Mouse (Mus musculus): ENCODE measurements around the gene Ncln.

Gene Ncln

DNA sequence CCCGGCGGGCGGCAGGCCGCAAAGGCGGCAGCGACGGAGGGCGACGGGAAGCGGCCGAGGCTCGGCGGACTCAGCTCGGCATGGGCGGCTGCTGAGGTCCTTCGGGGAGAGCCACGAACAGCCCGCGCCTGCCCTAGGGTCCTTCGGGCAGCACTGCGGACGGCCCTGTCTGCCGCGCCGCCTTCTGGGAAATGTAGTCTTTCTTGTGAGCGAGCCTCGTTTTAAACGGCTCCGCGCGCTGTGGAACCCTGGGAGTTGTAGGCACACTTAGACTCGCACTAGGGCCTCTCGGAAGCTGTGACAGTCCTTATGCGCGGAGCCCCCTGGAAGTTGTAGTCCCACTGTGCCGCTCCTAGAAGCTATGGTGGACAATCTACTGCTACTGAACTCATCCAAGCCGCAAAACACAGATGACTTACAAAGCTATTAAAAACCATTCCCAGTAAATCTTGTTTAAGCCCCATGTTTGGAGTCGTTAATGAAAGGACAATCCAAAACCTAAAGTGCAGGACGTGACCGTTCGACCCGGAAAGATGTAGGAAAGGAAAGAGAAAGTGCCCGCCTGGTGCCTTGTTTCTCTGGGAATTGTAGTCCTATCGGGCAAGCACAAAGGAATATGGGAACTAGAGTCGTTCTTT, at the start of gene Ncln:
Gene Ncln (minus strand): TSS at position 129 of the 638 bp plus-strand sequence.
- DNase-seq, result peak; percentile 98 to 99

DNA sequence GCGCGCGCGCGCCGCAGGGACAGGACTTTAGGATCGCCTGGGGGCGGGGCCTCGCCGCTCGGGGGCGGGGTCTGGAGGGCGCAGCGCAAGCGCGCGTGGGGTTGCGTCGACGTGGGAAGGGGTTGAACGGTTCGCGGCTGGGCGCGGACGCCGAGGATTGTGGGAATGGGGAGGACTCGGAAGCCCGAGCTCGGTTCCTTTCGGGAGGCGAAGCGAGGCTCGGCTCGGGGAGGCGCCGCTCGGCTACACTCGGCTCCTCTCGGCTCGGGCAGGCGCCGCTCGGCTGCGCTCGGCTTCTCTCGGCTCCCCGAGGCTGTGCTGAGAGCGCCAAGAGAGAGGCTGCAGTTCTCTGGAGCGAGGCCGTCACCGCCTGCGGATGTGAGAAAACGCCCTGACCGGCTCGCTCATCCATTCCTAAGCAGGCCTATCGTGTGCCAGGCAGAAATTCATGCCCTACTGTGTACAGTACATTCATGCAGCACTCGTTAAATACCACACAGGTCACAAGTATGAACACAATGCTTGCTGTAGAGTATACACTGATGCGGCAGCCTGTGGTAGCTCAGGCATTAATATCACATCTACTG, 49.1 kb upstream of the Ncln start, which contains the start of gene Gna11:
Gene Gna11 (minus strand): TSS at position 30 of the 587 bp plus-strand sequence.
- DNase-seq, result peak; percentile 100

DNA sequence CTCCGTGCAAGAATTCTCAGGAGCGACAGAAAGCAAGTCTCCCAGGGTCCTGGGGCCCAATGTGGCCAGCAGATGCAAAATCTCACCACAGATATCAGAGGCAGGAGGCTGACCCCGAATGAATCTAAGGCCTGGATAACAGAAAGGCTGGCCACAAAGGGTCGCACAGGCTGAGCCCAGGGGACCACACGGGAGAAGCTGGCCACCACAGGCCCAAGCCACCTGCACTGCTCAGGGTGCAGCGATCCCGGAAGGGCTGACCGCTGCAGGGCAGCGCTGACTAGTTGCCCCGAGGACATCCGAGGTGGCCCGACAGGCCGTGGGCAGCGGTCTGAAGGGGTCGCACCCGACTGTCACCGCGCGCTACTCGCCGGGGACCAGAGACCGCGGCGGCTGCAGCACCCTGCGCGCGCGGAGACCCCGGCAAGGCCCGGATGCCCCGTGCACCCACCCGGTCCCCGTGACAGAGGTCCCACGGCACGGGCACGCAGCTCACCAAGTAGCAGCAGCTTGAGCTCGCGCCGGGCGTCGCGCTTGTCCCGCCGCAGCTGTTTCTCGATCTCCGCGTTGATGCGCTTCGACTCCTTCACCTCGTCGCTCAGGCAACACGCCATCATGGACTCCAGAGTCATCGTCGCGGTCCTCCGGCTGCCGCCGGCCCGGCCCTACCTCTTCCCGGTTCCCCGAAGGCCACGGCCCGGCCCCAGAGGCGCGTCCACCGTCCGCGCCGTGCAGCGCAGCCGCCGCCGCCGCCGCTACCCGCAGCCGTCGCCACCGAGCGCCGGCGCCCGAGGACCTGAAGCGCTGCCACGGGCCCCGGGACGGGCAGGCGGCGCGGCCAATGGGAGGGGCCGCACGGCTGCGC, 48.3 kb upstream of the Ncln start:
- no peak for DNase-seq

DNA sequence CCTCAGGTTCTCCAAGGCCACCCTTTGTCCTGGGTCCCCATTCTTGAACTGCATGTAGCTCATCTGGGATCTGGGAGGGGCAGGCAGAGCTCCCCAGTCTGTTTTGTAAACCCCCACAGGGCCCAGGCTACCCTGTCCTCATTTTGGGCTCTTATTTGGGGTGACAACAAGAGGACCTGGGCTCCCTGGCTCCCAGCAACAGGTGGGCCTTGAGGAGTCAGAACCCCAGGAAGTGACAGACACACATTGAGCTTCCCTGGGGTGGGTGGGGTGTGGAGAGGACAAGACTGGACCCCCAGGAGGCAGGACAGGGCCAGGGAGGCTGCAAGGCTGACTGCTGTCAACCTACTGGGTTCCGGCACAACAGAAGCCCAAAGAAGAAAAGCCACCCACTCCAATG, 47.4 kb upstream of the Ncln start:
- DNase-seq, result no peak

DNA sequence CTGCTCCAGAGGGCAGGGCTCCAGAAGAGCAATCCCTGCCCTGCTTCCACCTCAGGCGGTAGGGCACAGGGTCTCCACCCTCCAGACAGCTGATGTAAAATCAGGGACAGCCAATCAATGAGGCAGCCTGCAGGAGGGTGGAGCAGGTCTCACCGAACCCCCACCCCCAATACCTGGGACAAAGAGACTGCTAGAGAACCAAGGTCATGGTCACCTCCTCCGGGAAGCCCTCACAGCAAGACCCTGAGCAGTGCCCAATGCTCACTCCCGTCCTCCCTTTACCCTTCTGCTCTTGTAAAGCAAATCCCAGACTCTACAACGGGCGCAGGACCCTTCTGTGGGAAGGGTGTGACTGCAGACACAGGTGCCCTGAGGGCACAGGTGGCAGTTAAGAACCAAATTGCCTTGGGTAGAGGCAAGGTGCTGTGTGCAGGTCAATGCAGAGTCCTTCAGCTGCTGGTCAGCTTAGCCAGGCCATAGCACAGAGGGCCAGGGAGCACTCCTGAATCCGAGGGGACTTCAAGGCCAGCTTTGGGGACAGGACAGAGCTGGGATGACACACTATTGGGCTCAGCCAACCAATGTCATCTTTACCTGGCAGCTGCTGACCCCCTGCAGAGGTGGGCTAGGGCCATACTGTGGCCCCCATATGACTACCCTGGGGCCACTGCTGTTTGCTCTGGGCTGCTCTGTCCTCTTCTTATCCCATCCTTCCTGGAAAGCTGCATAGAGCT, 46.7 kb upstream of the Ncln start:
- no peak for DNase-seq

DNA sequence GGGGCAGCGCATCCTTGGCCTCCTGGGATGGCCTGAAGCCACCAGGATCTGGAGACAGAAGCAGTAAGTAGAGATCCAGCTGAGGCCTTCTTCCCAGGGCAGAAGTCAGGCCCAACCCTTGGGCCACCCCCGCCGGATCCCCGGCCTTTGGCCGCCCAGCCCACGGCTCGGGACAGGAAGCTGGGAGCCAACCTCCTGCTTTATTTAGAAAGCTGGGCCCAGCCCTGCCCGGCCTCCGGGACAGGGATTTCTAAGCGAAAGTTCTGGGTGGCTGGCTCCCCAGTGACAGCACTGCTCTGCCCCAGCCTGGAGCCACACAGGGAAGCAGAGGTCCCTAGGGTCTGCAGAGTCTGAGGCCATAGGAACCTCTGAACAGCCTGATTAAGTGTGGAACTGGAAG, 45.6 kb upstream of the Ncln start:
- peak; percentile 58 to 77 for DNase-seq

DNA sequence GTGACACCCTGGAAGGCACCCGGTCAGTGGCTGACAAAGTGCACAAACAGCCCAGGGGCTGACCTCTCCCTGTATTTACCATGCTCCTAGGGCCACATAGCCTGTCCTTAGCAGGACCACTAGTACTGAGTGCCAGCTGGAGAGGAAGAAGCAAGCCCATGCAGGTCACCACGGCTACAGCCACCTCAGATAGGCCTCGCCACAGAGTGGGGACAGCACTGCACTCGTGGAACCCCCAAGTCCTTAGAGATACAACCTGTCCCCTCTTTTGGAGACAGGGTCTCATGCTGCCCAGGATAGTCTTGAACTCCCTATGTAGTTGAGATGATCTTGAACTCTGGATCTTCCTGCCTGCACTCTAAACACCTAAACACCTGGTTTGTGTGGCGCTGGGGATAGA, 45.2 kb upstream of the Ncln start:
- DNase-seq, result no peak

DNA sequence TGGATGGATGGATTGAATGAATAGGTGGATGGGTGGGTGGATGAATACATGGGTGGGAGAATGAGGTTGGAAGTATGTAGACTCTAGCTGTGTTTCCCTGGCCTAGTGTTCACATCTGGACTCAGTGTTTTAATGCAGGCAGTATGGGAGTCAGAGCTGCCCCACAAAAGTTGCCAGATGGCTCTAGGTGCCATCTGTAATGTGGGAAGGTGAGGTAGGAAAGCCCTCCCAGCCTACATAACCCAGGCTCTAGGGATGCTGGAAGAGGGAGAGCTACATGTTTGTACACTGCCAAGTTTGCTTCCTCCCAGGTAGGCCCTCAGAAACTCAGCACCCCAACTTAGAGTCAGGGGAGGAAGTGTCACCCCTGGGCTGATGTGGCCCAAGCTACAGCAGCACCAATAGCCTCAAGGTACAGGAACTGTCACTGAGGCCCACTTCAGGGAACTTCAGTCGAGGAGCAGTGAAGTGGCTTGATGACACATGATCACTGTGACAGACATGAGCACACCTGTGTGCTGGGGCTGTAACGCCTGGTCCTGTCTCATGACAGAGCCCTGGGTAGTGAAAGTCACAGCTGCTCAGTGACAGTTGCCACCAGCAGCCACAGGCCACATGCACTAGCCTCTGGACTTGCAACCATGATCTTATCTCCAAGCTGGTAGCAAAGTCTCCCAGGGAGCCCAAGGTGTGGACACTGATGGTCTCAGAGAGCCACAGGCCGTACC, 42.3 kb upstream of the Ncln start:
- DNase-seq, result no peak

DNA sequence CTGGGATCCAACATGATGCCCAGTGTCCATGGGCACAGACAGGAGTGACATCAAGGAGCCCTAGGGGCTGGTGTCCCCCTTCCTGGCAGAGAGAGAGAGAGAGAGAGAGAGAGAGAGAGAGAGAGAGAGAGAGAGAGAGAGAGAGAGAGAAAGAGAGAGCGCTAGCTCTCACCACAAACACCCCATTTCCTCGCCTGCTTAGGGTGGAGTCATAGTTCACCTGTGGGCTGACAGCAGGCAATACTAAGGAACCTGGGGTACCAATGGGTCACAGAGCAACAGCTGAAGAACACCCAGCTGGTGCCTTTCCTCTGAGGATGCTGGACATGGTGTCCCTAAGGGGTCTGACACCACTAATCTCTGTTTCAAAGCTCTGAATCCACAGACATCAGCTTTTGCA, 41.2 kb upstream of the Ncln start:
- DNase-seq, result no peak

DNA sequence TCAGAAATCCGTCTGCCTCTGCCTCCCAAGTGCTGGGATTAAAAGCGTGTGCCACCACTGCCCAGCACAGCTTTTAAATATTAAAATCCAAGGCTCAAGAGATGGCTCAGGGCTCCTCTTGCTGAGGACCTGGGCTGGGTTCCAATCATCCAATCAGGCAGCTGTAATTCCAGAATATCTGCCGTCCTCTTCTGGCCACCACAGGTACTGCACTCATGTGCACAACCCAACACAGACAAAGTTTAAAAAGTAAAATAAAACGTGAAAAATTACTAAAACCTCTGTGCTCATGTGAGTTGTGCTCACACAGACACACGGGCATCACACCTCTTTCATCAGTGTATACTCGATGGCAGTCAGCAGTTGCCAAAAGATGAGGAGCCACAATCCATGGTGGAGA, 40.5 kb upstream of the Ncln start:
- DNase-seq, result peak in 1 of 2 experiments; percentile 46

DNA sequence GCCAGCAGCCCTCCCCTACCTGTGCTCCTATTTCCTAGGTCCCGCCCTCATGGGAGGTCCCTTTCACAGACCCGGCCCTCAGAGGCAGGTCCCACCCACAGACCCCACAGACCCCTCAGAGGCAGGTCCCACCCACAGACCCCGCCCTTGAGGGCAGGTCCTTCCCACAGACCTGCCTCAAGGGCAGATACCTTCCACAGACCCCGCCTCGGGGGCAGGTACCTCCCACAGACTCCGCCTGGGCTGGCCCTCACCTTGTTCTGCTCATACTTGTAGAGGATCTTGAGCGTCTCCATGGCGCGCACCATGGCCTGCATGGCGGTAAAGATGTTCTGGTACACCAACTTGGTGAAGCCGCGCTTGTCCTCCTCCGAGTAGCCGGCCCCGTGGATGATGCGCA, 38.6 kb upstream of the Ncln start:
- DNase-seq, result peak; percentile 25 to 31

DNA sequence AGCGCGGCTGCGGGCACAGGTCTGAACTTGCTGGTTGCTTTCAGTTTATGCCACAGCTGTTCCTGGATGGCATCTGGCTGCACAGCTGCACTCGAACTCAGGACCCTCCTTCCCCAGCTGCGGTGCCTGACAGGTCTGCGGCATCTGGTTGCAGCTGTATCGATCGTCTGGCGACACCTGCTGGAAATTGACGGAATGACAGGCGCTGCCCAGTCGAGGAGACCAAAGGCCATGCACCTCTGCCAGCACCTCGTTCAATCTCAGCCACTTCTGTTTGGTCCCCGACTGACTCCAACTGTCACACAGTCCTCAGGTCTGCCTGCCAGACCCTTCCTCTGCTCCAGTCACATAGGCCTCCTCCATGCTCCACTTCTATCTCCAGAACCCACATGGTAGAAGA, 30.6 kb upstream of the Ncln start:
- DNase-seq, result peak; percentile 90 to 91

DNA sequence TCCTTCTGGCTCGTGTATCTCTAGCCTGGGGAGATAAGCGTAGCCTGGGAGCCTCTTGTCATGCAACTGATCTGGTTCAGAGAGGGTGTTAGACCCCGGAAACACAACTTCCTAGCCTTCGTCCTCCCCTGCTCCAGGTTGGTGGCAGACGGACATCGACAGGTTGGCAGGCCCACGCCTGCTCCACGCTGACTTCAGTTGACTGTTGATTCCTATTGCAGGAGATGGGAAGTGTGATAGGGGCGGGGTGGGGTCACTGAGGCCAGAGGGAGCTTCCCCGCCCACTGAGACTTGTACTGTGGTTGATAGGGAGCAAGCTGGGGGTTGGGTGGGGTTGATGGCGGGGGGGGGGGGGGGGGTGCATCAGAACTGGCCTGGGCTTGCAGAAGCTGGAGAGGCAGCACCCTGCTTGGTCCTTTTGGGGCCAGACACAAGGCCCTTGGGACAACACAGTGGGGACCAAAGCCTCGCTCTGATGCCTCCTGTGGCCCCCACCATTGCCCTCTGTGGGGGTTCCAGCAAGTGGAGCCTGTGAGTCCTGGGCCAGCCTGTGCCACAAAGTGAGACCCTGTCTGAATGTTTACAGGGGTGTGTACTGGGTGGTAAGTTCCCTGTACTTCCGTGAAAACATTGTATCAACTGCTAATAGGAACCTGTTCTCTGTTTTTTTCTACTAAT, 29.0 kb upstream of the Ncln start:
- DNase-seq, result no peak

DNA sequence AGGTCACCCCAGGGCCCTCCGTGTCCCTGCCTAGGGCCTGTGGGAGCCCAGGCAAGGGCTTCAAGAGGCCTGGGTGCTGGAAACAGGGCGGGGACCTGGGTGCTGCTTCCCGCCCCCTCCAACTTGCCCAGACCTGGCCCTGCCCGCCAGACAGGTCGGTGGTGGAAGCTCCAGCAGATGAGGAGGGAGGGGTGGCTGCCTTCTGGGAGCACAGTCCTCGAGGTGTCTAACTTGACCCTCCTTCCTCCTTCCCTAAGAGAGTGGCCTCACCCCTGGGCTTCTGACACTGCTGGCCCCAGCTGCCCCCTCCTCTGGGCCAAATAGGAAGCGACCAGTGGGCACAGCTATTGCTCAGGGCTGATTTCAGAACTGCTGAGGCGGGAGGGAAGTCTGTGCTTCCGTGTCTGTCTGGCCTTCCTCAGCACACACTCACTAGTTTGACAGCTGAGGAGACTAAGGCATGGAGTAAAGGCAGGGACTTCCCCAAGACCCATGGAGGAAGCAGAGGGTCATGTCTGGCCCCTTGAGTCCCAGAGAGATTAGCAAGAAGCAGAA, 27.9 kb upstream of the Ncln start, which contains the start of gene Gna15:
Gene Gna15 (minus strand): TSS at position 175 of the 555 bp plus-strand sequence.
- DNase-seq, result no peak

DNA sequence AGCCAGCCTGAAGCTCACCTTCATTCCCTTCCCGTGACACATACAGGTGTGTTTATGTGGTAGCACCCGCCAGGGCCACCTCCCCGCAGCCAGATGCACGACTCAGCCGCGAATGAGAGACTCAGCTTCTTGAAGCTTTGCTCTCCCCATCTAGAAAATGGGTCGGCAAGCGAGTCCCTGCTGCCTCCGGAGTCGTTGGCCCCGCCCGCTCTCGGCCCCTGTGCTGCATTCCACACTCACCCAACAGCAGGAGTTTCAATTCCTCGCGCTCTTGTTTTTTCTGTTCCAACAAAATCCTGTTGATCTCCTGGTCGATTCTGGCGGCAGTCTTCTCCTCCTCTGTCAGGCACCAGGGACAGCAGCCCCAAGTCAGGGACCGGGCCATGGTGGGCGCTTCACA, 27.4 kb upstream of the Ncln start:
- peak in 1 of 2 experiments; percentile 28 for DNase-seq

DNA sequence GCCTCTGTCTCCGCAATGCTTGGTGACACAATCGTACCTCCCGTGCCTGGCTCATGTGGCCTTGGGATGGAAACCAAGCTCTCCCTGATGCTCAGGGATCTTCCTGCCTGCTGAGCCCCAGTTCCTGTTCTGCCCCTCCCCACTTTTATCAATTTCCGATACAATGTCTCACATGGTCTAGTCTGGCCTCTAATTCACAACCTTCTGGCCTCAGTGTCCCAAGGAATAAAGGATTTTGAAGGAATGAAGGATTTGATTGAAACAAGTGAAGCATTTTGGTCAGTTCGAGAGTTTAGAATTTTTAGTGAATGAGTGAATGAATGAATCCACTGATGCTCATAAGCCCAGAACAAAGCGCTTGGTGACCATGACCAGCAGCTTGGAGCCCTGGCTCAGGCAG, 26.9 kb upstream of the Ncln start:
- no peak for DNase-seq

DNA sequence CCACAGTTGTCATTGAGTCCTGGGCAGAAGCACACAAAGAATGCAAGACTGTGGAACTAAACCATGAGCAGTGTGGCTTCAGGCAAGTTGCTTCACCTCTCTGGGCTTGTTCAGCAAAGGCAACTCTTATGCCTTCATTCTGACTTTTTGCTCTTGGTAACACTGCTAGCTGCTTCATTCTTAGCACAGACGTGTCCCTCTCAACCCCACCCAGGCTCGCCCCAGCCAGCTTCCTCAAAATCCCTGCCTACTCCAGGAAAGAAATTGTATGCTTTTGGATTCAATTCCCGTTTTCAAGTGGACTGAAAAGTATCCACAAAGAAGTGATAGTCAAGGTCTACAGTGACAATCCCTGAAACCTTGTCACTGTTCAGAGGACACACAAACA, 23.8 kb upstream of the Ncln start:
- no peak for DNase-seq

DNA sequence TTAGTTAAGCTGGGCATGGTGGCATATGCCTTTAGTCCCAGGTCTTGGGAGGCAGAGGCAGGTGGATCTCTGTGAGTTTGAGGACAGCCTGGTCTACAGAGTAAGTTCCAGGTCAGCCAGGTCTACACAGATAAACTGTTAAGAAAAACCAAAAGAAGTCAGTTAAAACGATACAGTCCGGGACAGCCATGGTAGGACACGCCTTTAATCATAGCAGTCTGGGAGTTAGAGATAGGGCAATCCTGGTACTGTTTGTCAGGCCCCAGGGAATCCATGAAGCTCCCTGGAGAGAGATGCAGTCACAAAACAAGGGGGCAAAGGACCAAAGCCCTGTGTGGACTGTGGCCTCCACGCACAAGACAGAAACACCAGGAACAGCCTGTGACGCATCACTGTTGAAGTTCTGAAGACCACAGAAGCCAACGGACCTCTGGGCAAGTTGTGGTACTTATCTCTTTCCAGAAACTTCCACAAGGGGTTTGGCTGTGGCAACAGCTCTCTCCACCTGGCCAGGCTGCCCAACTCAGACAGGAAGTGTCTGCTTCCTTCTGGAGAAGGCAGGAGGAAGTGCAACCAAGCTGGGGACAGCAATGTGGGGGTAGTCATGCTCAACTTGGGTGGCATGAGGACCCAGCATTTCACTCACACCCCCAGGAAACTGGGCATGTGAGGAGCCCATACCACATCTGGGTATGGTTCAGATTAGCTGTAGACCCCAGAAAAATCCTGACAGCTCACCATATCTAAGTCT, 23.2 kb upstream of the Ncln start:
- peak in 1 of 2 experiments; percentile 28 for DNase-seq

DNA sequence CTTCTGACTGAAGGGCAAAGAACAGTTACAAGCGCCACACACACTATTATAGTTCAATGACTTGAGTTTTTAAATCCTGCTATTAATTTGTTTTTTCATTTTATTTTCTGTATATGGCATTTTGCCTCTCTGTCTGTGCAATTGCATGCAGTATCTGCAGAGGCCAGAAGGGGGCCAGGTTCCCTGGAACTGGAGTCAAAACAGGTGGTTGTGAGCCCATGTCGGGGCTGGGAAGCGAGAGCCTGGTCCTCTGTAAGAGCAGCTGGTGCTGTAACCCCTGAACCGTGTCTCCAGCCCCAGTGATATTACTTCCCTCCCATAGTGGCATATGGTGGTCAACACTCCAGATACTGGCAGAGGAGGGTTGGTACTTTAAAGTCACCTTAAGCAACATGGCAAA, 22.4 kb upstream of the Ncln start:
- peak; percentile 86 to 88 for DNase-seq

DNA sequence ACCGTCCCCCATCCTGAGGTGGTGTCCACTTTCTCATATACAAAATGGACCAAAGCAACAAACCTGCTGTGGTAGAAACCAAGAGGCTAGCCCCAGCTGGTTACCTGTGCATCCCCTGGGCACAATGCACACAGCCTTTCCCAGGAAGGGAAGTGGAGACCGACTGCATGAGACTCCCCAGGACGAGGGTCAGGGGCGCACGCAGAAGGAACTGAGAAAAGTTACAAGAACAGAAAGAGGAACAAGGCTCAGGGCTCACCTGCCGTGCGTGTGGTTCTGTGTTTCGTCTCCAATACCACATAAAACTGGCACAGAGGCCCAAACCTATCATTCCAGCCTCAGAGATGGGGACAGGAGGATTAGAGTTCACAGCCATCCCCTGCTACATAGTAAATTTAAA, 21.0 kb upstream of the Ncln start:
- DNase-seq, result no peak

DNA sequence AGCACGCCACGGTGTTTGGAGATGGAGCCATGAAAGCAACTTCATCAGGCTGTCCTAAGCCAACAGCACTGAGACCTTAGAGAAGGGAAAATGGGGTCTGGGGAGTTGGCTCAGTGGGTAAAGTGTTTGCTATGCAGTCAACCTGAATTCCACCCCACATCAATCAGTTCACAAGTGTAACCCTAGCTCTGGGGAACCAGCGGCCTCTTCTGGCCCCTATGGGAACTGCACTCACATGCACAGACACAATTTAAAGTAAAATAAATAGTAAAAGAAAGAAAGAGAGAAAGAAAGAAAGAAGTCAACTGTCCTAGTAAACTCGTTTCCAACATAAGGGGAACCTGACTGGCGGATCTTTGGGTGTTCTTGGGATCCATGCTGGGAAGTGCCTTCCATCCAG, 17.6 kb upstream of the Ncln start:
- DNase-seq, result no peak

Measured in kidney, postnatal 4 days (tissue).